Mouse (Mus musculus) midbrain, embryonic 15.5 days (tissue): ENCODE data around the gene Syna. TPM values are rescaled to one million over a fixed set of nuclear protein-coding genes. Genes with fewer than 3 reads are reported as not detected.
A peak's percentile ranks its signal among the peaks of the same experiment; 100 is the strongest.

Experiments
- ATAC-seq: fragments of 200-750 bp; cut with Nextera tagmentation; replicated peaks from 2 replicates; pipeline ENCODE4 v1.8.0; 2017; ENCODE audit warnings: moderate TSS enrichment
- H3K27ac ChIP-seq: fragments of 300-500 bp; sonication (generic); 2 replicates; pipeline ENCODE4 v1.5.1; 2015; ENCODE audit warnings: mild to moderate bottlenecking, inconsistent platforms
- H3K27me3 ChIP-seq: fragments of 300-500 bp; sonication (generic); replicated peaks from 2 replicates; pipeline ENCODE4 v1.6.1; 2015; ENCODE audit warnings: inconsistent platforms
- H3K36me3 ChIP-seq: fragments of 300-500 bp; sonication (generic); replicated peaks from 2 replicates; pipeline ENCODE4 v1.6.1; 2015; ENCODE audit warnings: inconsistent platforms
- H3K4me1 ChIP-seq: fragments of 300-500 bp; sonication (generic); 2 replicates; pipeline ENCODE4 v1.6.1; 2015; ENCODE audit warnings: inconsistent platforms
- H3K4me2 ChIP-seq: fragments of 300-500 bp; sonication (generic); 2 replicates; pipeline ENCODE4 v1.6.1; 2015; ENCODE audit warnings: inconsistent platforms, mild to moderate bottlenecking, moderate library complexity
- H3K4me3 ChIP-seq: fragments of 300-500 bp; sonication (generic); 2 replicates; pipeline ENCODE4 v1.5.1; 2015; ENCODE audit warnings: mild to moderate bottlenecking, inconsistent platforms
- H3K9ac ChIP-seq: fragments of 300-500 bp; sonication (generic); 2 replicates; pipeline ENCODE4 v1.6.1; 2015; ENCODE audit warnings: mild to moderate bottlenecking, inconsistent platforms
- H3K9me3 ChIP-seq: fragments of 300-500 bp; sonication (generic); 2 replicates; pipeline ENCODE4 v1.6.1; 2016; ENCODE audit warnings: inconsistent platforms
- WGBS: fragments of 180-500 bp; shearing (Covaris S2); methylation state at CpG from one replicate; pipeline ENCODE4 v1.1.7; 2015; ENCODE audit warnings: mixed read lengths; 5-methylcytosine and 5-hydroxymethylcytosine counted together
- polyA plus RNA-seq: library from polyadenylated mRNA; unstranded; fragments of >200 nt; fragmentation: Nextera tagmentation; extraction: Ambion mirVana; gene quantifications from 2 replicates; pipeline ENCODE4 v1.2.1, GENCODE M21; 2015

The Syna gene
- 0.64 and 0.98 TPM in 2 replicates for polyA plus RNA-seq

DNA sequence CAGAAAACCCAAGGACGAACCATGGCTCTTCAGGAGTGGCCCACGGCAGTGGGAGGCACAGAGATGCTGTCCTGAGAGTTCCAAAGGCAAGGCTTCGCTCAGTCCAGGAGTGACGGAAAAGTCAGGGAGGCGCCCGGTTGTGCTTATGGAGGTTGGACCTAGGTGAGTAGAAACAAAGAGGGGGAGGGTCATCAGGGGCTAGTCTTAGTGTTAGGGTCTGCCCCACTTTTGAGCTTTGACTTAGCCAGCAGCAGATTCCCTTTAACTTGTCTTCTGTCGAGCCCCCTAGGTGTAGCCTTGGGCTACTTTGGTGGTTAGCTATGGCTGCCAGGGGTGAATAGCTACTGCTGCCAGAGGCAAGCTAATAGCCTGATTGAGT lies at the start of gene Syna:
Syna (minus strand) TSS at position 101 of the 379 bp plus-strand sequence.
- WGBS: 89% methylated on average over 7 of the region's 7 CpGs
- H3K27ac ChIP-seq: no peak within 1 kb of the TSS
- no peak within 1 kb of the TSS for H3K9ac ChIP-seq
- H3K27me3 ChIP-seq: no peaks in the 10 kb centered on the region
- H3K4me3 ChIP-seq: no peak within 1 kb of the TSS
- H3K9me3 ChIP-seq: no peaks in the 10 kb centered on the region
- no peaks in the 10 kb centered on the region for H3K36me3 ChIP-seq
- no peak within 1 kb of the TSS for H3K4me2 ChIP-seq
- peaks cover 7% of the 10 kb centered on the region for H3K4me1 ChIP-seq
- ATAC-seq: no peak

DNA sequence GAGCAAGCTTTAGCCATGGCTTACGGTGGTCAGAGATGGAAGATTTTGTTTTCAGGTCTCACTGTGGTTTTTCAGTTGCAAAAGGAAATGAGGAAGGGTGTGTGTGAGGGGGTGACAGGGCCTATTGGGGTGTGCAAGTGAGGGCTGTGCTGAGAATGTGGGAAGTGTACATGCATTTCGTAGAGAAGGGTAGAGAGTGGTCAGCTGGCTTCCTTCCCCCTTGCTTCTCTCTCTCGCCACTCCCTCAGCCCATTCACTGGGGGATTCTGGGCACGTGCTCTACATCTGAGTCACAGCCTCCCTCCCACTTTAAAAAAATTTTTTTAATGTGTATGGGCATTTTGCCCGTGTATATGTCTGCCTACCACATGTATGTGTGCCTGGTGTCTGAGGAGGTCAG lies 47.1 kb upstream of the Syna start:
- Histone ChIP-seq H3K9me3 (no peaks in the 10 kb centered on the region), H3K36me3 (no peaks in the 10 kb centered on the region), H3K4me1 (no peaks in the 10 kb centered on the region), H3K27ac (no peak overlapping the region), H3K4me3 (no peak overlapping the region), H3K27me3 (no peaks in the 10 kb centered on the region), H3K9ac (no peak overlapping the region), H3K4me2 (no peak overlapping the region)
- 66% methylated on average over 5 of the region's 5 CpGs for WGBS
- ATAC-seq: no peak

DNA sequence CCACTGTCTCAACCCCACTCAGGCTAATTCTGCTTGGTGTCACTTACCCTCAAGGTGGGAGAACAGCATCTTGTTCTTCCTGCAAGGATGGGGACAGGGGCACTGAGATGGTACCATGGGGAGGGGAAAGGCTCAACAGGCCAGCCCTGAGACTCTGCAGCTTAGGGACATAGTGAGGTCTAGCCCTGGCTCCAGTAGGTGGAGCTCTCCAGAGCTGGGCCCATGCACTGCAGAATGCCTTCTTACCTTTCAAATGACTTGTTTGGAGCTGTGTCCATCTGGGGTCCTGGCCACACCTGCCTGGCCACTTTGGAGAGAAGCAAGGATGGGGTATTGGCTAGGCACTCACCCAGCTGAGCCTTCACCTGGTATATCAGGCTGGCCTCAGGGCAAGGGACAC lies 46.3 kb upstream of the Syna start:
- H3K9me3 ChIP-seq: no peaks in the 10 kb centered on the region
- no peak overlapping the region for H3K9ac ChIP-seq
- no peaks in the 10 kb centered on the region for H3K4me1 ChIP-seq
- H3K36me3 ChIP-seq: no peaks in the 10 kb centered on the region
- no peak overlapping the region for H3K4me2 ChIP-seq
- H3K27me3 ChIP-seq: no peaks in the 10 kb centered on the region
- no peak overlapping the region for H3K27ac ChIP-seq
- ATAC-seq: no peak
- no peak overlapping the region for H3K4me3 ChIP-seq

DNA sequence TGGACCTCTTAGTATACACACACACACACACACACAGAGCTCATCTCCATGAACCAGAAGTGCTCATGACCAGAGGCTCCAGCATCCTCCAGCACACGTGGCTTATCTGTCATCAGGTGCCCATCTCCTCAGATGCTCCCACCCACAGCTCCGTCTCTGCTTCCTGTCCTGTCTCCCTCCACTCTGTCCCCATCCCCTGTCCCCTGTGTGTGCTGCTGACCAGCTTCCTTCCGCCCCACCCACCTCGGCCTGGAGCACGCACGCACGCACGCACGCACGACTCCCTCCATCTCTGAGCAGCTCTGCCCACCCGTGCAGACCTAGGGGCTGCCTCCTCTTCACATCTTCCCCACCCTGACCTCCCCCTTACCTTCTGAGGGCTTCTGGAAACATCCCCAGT lies 44.4 kb upstream of the Syna start:
- H3K27me3 ChIP-seq: no peaks in the 10 kb centered on the region
- no peak overlapping the region for H3K9ac ChIP-seq
- no peak overlapping the region for H3K27ac ChIP-seq
- no peaks in the 10 kb centered on the region for H3K4me1 ChIP-seq
- ATAC-seq: no peak
- no peak overlapping the region for H3K4me2 ChIP-seq
- no peaks in the 10 kb centered on the region for H3K36me3 ChIP-seq
- WGBS: 87% methylated on average over 11 of the region's 11 CpGs
- no peaks in the 10 kb centered on the region for H3K9me3 ChIP-seq
- H3K4me3 ChIP-seq: no peak overlapping the region

DNA sequence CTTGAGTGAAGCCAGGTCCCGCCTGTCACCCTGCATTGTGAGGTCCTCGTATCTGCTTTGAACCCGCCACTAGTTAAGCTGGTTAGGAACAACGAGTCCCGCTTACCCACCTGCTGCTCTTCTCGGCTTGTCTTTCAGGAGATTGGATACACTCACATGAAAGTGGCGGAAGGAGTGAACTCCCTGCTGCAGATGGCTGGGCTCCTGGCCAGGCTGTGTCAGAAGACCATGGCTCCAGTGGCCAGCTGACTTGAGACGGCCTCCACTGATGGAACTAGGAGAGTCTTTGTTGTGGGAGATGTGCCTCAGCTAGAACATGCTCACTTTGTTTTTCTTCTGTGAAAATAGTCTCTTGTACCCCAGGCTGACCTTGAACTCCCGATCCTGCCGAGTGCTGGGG lies 37.7 kb upstream of the Syna start:
- ATAC-seq: no peak
- Histone ChIP-seq H3K27me3 (no peaks in the 10 kb centered on the region), H3K4me3 (no peak overlapping the region), H3K27ac (no peak overlapping the region), H3K9ac (no peak overlapping the region), H3K36me3 (0 out of 2 replicates have a peak, but pooled peaks cover 16% of the 10 kb centered on the region), H3K9me3 (no peaks in the 10 kb centered on the region), H3K4me1 (no peaks in the 10 kb centered on the region), H3K4me2 (no peak overlapping the region)
- WGBS: 84% methylated on average over 10 of the region's 10 CpGs

DNA sequence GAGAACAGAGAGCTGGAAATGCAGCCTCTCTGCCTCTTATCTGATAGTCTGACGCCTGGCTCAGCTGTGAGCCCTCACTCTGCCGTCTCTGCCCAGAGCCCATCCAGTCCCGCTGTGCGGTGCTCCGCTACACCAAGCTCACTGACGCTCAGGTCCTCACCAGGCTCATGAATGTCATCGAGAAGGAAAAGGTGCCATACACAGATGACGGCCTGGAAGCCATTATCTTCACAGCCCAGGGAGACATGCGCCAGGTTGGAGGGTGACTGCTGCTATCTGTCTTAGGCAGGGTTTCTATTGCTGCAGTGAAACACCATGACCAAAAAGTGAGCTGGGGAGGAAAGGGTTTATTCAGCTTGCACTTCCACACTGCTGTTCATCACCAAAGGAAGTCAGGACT lies 33.1 kb upstream of the Syna start:
- 90% methylated on average over 9 of the region's 9 CpGs for WGBS
- no peak for ATAC-seq
- H3K36me3 ChIP-seq: peaks cover 27% of the 10 kb centered on the region

DNA sequence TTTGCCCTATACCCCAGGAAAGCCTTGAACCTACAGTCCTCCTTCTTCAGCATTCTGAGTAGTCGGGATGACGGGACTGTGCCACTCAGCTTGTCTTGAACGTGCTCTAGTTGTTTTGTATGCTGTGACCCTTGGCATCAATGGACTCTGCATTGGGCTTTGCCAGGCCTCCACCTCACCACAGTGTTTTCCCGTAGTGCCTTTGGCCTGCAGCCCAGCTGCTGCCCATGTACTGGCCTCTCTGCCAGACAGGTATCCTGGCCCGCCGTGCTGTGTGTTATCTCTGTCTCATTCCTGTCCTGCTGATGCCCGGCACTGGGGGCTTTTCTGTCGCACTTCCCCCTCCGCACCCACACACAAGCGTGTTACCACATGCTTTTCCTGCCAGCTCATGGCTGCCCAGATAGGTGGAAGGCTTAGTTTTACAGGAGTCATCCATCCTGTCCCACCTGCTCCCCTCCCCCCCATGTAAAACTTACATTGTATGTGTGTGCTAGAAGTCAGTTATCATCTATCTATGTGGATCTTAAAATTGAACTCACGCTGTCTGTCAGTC lies 32.1 kb upstream of the Syna start:
- Histone ChIP-seq H3K4me2 (no peak overlapping the region), H3K9ac (no peak overlapping the region), H3K27ac (no peak overlapping the region), H3K4me1 (no peaks in the 10 kb centered on the region), H3K27me3 (no peaks in the 10 kb centered on the region), H3K36me3 (peaks cover 25% of the 10 kb centered on the region), H3K9me3 (no peaks in the 10 kb centered on the region), H3K4me3 (no peak overlapping the region)
- ATAC-seq: no peak
- WGBS: 95% methylated on average over 11 of the region's 11 CpGs

More for the DNA sequence above, 33.1 kb upstream of the Syna start:
- Histone ChIP-seq H3K4me2 (no peak overlapping the region), H3K9ac (no peak overlapping the region), H3K27ac (no peak overlapping the region), H3K4me1 (no peaks in the 10 kb centered on the region), H3K27me3 (no peaks in the 10 kb centered on the region), H3K4me3 (no peak overlapping the region), H3K9me3 (no peaks in the 10 kb centered on the region)

DNA sequence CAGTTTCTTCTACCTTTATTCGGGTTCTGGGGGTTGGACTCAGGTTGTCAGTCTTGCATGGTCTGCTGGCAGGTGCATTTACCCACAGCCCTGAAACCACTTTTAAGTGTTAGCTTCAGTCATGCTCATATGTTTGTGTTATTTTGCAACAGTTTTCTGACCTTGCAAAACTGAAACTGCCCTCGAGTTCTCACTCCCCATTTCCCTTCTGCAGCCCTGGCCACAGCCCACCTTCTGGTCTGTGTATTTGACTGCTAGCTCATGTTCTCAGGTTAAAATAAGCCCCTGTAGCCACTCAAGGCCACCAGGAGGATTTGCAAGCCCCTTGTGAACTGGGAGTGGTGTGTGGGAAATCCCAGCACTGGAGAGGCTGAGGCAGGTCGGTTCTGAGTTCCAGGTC lies 29.9 kb upstream of the Syna start:
- no peak overlapping the region for H3K4me2 ChIP-seq

DNA sequence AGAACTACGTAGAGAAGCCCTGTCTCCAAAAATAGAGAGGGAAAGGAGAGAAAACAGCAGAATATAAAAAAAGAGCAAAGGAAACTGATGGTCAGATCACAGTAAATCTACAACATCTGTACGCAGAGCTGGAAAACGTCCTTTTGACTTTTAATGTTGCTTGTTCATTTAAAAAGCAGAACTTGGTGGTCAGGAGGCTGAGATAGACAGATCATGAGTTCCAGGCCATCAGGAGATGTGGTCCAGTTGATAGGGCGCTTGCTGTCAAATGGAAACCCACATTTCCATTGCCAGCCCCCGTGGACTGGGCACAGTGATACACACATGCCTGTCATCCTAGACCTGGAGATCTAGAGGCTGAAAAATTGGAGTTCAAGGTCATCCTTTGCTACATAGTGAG lies 24.8 kb upstream of the Syna start:
- Histone ChIP-seq H3K9me3 (no peaks in the 10 kb centered on the region), H3K27me3 (no peaks in the 10 kb centered on the region), H3K27ac (no peak overlapping the region), H3K4me1 (peaks cover 8% of the 10 kb centered on the region), H3K4me2 (no peak overlapping the region), H3K4me3 (no peak overlapping the region), H3K9ac (no peak overlapping the region), H3K36me3 (no peaks in the 10 kb centered on the region)
- ATAC-seq: no peak
- 94% methylated on average over 5 of the region's 5 CpGs for WGBS

More for the DNA sequence above, 29.9 kb upstream of the Syna start:
- ATAC-seq: no peak
- Histone ChIP-seq H3K9me3 (no peaks in the 10 kb centered on the region), H3K27me3 (no peaks in the 10 kb centered on the region), H3K27ac (no peak overlapping the region), H3K4me3 (no peak overlapping the region), H3K4me1 (no peaks in the 10 kb centered on the region), H3K9ac (no peak overlapping the region), H3K36me3 (peaks cover 18% of the 10 kb centered on the region)
- 89% methylated on average over 3 of the region's 3 CpGs for WGBS

DNA sequence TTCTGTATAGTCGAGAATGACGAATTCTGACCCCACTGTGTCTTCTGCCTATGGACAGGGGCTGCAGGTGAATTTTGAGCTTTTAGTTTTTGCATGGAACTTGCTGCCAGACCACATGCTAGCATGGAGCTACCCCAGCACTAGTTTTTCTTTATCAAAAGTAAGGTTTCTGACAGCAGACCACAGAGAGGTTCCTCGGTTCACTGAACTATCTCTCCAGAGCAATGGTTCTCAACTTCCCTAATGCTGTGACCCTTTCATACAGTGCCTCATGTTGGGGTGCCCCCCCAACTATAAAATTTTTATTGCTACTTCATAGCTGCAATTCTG lies 23.9 kb upstream of the Syna start:
- Histone ChIP-seq H3K4me3 (no peak overlapping the region), H3K9me3 (no peaks in the 10 kb centered on the region), H3K4me1 (peaks cover 8% of the 10 kb centered on the region), H3K4me2 (no peak overlapping the region), H3K27me3 (no peaks in the 10 kb centered on the region), H3K36me3 (no peaks in the 10 kb centered on the region), H3K9ac (no peak overlapping the region), H3K27ac (no peak overlapping the region)
- ATAC-seq: no peak
- WGBS: 80% methylated on average over 3 of the region's 3 CpGs

DNA sequence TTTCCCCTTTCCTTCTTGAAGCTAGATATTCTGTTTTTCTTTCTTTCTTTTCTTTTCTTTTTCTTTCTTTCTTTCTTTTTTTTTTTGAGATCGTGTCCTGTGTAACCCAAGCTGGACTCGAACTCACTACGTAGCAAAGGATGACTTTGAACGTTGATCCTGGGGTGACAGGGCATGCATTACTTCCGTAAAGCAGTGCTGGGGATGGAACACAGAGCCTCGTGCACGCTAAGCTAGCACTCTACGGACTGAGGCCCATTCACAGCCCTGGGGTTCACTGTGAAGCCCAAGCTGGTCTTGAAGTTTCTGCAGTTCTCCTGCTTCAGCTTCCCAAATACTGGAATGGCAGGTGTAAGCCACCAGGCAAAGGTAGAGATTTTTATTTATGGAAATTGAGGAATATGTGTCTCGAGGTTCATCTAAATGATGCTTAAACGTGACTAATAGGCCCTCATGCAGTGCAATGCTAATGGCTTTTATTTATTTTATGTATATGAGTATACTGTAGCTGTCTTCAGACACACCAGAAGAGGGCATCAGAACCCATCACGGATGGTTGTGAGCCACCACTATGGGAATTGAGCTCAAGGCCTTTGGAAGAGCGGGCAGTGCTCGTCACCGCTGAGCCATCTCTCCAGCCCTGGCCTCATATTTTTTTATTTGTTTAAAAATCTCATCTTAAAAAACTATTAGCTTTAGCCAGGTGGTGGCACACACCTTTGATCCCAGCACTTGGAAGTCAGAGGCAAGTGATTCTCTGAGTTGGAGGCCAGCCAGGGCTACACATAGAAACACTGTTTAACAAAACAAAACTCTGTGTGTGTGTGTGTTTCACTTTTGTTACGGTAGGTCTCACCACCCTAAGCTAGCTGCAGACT lies 23.3 kb upstream of the Syna start:
- no peak for ATAC-seq
- H3K27me3 ChIP-seq: no peaks in the 10 kb centered on the region
- peak overlapping the region; percentile 80 for H3K9ac ChIP-seq
- peak overlapping the region; percentile 74 for H3K4me2 ChIP-seq
- H3K27ac ChIP-seq: no peak overlapping the region; the same call in 1 of the 2 replicates
- peak overlapping the region; percentile 75 for H3K4me3 ChIP-seq
- no peaks in the 10 kb centered on the region for H3K36me3 ChIP-seq
- peaks cover 8% of the 10 kb centered on the region for H3K4me1 ChIP-seq
- WGBS: 30% methylated on average over 15 of the region's 15 CpGs
- no peaks in the 10 kb centered on the region for H3K9me3 ChIP-seq

DNA sequence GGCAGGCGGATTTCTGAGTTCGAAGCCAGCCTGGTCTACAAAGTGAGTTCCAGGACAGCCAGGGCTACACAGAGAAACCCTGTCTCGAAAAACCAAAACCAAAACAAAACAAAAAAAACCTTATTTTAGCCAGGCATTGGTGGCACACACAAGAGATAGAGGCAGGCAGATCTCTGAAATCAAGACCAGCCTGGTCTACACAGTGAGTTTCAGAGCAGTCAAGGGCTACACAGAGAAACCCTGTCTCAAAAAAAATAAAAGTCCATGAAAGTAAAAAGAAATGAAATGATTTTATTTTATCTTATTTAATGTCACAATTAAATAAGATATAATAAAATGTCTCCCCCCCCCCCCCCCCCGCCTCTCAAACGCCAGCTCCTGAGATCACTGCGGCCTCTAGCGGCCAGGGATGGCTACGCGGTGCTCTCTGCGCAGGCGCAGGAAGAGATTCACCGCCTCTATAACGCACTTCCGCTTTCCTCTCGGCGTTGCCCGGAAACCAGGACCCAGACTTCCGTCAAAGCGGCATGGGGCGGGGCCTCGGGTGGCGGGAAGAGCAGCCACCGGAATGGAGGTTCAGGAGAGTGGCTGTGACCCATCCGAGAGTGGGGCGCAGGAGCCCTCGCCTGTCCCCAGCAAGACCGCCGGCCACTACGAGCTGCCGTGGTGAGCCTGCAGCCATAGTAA lies 22.4 kb upstream of the Syna start:
- peak; percentile 92 for ATAC-seq
- 8% methylated on average over 30 of the region's 30 CpGs for WGBS
- Histone ChIP-seq H3K9me3 (no peaks in the 10 kb centered on the region), H3K9ac (peak overlapping the region; percentile 80), H3K27me3 (no peaks in the 10 kb centered on the region), H3K4me1 (peaks cover 8% of the 10 kb centered on the region), H3K4me3 (peak overlapping the region; percentile 75), H3K4me2 (peak overlapping the region; percentile 74), H3K27ac (peak overlapping the region; percentile 40), H3K36me3 (no peaks in the 10 kb centered on the region)
